Mouse (Mus musculus) heart, embryonic 13.5 days (tissue): Measurements from ENCODE around the gene Spaar. TPM values are rescaled to one million over a fixed set of nuclear protein-coding genes. Genes with fewer than 3 reads are reported as not detected.

Source experiments
- ATAC-seq: fragments of 200-750 bp; cut with Nextera tagmentation; 2 replicates; pipeline ENCODE4 v1.8.0; 2017; ENCODE audit warnings: moderate TSS enrichment; ENCODE audit not compliant: insufficient number of reproducible peaks, low FRiP score, low TSS enrichment; ENCODE audit errors: extremely low read depth
- H3K27ac ChIP-seq: fragments of 300-500 bp; sonication (generic); replicated peaks from 2 replicates; pipeline ENCODE4 v1.5.1; 2015; ENCODE audit warnings: moderate library complexity, mild to moderate bottlenecking, inconsistent platforms
- H3K27me3 ChIP-seq: fragments of 300-500 bp; sonication (generic); replicated peaks from 2 replicates; pipeline ENCODE4 v1.6.1; 2015; ENCODE audit warnings: mild to moderate bottlenecking, inconsistent platforms
- H3K36me3 ChIP-seq: fragments of 300-500 bp; sonication (generic); 2 replicates; pipeline ENCODE4 v1.6.1; 2015; ENCODE audit warnings: mild to moderate bottlenecking, inconsistent platforms
- H3K4me1 ChIP-seq: fragments of 300-500 bp; sonication (generic); 2 replicates; pipeline ENCODE4 v1.6.1; 2015; ENCODE audit warnings: inconsistent platforms
- H3K4me2 ChIP-seq: fragments of 300-500 bp; sonication (generic); 2 replicates; pipeline ENCODE4 v1.6.1; 2015; ENCODE audit warnings: inconsistent platforms, mild to moderate bottlenecking, moderate library complexity
- H3K4me3 ChIP-seq: fragments of 300-500 bp; sonication (generic); 2 replicates; pipeline ENCODE4 v1.5.1; 2015; ENCODE audit warnings: moderate library complexity, mild to moderate bottlenecking, inconsistent platforms
- H3K9ac ChIP-seq: fragments of 300-500 bp; sonication (generic); 2 replicates; pipeline ENCODE4 v1.6.1; 2015; ENCODE audit warnings: inconsistent platforms, mild to moderate bottlenecking, moderate library complexity
- H3K9me3 ChIP-seq: fragments of 300-500 bp; sonication (generic); 2 replicates; pipeline ENCODE4 v1.6.1; 2016; ENCODE audit warnings: inconsistent platforms
- WGBS: fragments of 180-500 bp; shearing (Covaris S2); methylation state at CpG from one replicate; pipeline ENCODE4 v1.1.7; 2015; ENCODE audit warnings: mixed read lengths; 5-methylcytosine and 5-hydroxymethylcytosine counted together
- polyA plus RNA-seq: library from polyadenylated mRNA; unstranded; fragments of >200 nt; fragmentation: Nextera tagmentation; extraction: Ambion mirVana; gene quantifications from 2 replicates; pipeline ENCODE4 v1.2.1, GENCODE M21; 2015

Gene Spaar
- polyA plus RNA-seq, 1 experiment from 2014 or later = 0.21 TPM

DNA sequence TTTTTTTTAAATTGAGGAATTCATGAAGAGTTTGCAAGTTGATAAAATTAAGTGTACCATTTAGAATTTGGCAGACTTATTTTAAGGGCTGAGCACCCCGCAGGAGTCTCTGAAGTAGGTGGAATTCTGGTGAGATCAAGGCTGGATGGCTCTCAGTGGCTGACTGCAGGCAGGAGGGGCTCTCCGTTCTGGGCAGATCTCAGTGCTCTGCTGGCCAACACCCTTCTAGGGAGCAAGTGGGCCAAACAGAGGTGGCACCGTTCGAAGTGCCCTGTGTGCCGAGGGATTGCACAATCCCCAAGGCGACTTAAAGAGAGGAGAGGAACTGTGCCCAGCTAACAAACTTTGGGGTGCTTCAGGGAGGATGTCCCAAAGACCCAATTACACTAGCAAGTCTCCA lies 20.0 kb upstream of the Spaar start, which contains the start of gene Olfr71:
TSS of gene Olfr71 (minus strand) at position 387 of the 400 bp plus-strand sequence.
- peaks cover 20% of the 10 kb centered on the region for H3K4me1 ChIP-seq
- no peak for ATAC-seq
- no peak within 1 kb of the TSS for H3K9ac ChIP-seq
- 62% methylated on average over 6 of the region's 6 CpGs for whole genome bisulfite sequencing
- 0 out of 2 replicates have a peak, but pooled peaks cover 13% of the 10 kb centered on the region for H3K27me3 ChIP-seq
- H3K36me3 ChIP-seq = no peaks in the 10 kb centered on the region
- no peaks in the 10 kb centered on the region for H3K9me3 ChIP-seq
- no peak within 1 kb of the TSS for H3K4me3 ChIP-seq
- no peak within 1 kb of the TSS for H3K4me2 ChIP-seq
- peak within 1 kb of the TSS; percentile 70 for H3K27ac ChIP-seq

DNA sequence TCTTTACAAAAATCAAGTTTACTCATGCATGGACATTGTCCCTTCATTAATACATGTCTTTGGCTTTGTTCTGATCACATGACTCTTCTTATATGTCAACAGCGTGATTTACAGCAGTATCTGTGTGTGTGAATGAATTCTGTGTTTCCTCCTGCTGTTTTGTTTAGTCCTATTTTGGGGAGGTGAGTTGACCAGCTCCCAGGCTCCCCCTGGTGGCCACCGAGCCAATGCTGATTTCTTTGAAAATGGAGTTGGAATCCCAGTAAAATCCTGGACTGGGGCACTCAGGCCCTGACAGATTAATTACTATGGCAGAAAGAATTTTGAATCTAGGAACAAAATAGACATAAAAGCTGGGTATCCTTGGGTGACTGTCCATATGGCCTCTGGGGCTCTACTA lies 18.0 kb upstream of the Spaar start:
- peak overlapping the region; percentile 70 for H3K27ac ChIP-seq
- peak overlapping the region; percentile 48 for H3K4me2 ChIP-seq
- H3K4me3 ChIP-seq = no peak overlapping the region
- H3K27me3 ChIP-seq = peaks cover 16% of the 10 kb centered on the region; the same call in 1 of the 2 replicates
- no peak for ATAC-seq
- H3K4me1 ChIP-seq = peaks cover 20% of the 10 kb centered on the region
- no peaks in the 10 kb centered on the region for H3K36me3 ChIP-seq
- 2% methylated on average over 2 of the region's 2 CpGs for WGBS
- no peaks in the 10 kb centered on the region for H3K9me3 ChIP-seq
- 0 out of 2 replicates have a peak overlapping the region, but pooled peaks have one; percentile 44 for H3K9ac ChIP-seq

DNA sequence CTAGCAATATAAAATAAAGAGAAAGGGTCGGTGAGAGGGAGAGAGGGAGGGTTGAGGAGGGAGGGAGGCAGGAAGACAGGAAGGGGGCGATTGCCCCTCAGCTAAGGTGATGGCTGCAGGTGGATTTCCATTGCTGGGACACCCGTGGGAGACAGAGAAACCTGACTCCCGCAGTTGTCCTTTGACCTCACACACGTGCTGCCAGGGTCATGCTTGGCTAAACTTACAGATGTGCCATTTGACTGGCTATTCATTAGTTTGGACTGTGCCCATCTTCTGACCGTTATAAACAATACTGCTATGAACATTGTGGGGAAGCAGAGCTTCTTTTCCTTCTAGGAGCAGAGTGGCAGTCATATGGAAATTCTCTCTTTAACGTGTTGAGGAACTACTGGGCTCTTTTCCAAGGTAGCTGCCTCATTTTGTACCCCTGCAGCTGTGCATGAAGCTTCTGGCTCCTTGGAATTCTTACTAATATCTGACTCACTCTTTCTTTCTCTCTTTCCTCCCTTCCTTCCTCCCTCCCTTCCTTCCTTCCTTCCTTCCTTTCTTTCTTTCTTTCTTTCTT lies 16.1 kb upstream of the Spaar start:
- Histone ChIP-seq H3K9ac (no peak overlapping the region), H3K4me1 (peaks cover 20% of the 10 kb centered on the region), H3K36me3 (no peaks in the 10 kb centered on the region), H3K9me3 (no peaks in the 10 kb centered on the region), H3K4me2 (no peak overlapping the region), H3K27ac (no peak overlapping the region), H3K27me3 (peaks cover 8% of the 10 kb centered on the region; the same call in 1 of the 2 replicates), H3K4me3 (no peak overlapping the region)
- 45% methylated on average over 7 of the region's 7 CpGs for WGBS
- no peak for ATAC-seq

DNA sequence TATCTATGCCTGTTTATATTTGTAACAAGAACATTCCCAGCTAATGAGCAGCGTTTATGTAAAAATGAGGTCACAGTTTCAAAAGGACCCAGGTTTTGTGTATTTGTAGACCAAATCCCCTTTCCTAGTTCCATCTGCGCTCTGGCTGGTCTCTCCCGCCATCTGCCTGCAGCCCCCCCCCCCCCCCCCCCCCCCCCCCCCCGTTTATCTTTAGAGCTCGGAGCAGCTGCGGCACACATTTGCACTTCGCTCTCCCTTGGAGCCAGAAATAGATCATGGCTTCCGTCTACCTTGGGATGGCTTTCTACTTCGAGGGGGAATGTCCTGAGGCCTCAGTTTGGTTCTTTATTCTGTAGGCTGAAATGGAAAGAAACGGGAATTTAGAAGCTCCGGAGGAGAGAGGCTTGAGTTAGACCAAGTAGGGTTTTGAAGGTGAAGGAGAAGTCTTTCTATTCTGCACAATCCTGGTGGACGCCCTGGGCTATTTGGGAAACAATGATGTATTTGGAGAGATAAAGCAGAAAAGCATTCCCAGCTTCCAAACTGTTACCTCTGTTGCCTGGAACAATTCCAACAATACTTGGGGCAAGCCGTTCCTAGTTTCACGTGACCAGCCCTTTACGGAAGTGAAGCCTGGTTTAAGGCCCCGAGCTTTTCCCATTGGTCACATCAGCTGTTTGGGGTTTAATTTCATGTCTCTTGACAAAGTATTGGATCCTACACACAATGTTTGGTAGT lies 9.2 kb upstream of the Spaar start:
- Histone ChIP-seq H3K4me1 (peaks cover 11% of the 10 kb centered on the region), H3K27me3 (peaks cover 3% of the 10 kb centered on the region; the same call in 1 of the 2 replicates), H3K4me2 (peak overlapping the region; percentile 45), H3K36me3 (no peaks in the 10 kb centered on the region), H3K9me3 (no peaks in the 10 kb centered on the region), H3K9ac (0 out of 2 replicates have a peak overlapping the region, but pooled peaks have one; percentile 19), H3K27ac (peak overlapping the region; percentile 78), H3K4me3 (no peak overlapping the region)
- no peak for ATAC-seq
- 35% methylated on average over 14 of the region's 16 CpGs for WGBS

DNA sequence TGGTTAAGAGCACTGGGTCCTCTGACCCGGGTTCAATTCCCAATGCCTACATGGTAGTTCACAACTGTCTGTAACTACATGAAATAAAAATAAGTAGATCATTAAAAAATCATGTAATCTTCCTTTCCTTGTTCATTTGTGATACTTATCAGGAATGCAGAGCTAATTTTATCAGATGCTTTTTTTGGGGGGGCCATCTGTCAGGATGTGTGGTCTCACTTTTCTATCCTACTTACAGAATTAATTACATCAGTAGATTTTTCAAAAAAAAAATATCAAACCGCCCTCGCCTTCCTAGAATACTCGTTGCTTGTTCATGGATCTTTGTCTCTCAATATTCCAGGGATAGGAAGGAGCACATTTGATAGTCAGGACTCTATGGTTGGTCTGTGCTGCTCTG lies 7.6 kb upstream of the Spaar start:
- no peak overlapping the region for H3K9ac ChIP-seq
- no peak overlapping the region for H3K27ac ChIP-seq
- WGBS = 79% methylated on average over 4 of the region's 4 CpGs
- no peak overlapping the region for H3K4me2 ChIP-seq
- ATAC-seq = no peak
- H3K36me3 ChIP-seq = no peaks in the 10 kb centered on the region
- peaks cover 24% of the 10 kb centered on the region for H3K4me1 ChIP-seq
- H3K27me3 ChIP-seq = no peaks in the 10 kb centered on the region
- no peak overlapping the region for H3K4me3 ChIP-seq
- no peaks in the 10 kb centered on the region for H3K9me3 ChIP-seq

DNA sequence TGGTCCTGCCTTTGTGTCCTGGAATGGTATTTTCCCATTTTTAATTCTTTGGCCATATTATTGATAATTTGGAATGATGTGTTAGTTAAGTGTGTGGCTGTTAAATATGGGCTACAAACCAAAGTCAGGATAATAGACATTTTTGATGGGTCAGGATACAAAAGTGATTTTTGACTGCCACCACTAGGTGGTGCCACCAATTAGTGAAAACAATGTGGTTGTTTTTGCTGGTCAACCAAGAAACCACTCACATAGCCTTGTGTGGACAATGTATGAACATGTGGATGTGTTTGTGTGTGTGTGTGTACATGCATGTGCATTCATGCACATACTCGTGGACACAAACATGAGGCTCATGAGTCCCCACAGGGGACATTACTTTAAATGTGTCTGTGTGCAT lies 5.1 kb upstream of the Spaar start:
- Histone ChIP-seq H3K9me3 (no peaks in the 10 kb centered on the region), H3K36me3 (no peaks in the 10 kb centered on the region), H3K9ac (no peak overlapping the region), H3K4me3 (no peak overlapping the region), H3K27me3 (no peaks in the 10 kb centered on the region), H3K4me2 (no peak overlapping the region), H3K4me1 (peaks cover 50% of the 10 kb centered on the region), H3K27ac (no peak overlapping the region)
- no peak for ATAC-seq
- 10% methylated on average over 1 of the region's 1 CpGs for WGBS

DNA sequence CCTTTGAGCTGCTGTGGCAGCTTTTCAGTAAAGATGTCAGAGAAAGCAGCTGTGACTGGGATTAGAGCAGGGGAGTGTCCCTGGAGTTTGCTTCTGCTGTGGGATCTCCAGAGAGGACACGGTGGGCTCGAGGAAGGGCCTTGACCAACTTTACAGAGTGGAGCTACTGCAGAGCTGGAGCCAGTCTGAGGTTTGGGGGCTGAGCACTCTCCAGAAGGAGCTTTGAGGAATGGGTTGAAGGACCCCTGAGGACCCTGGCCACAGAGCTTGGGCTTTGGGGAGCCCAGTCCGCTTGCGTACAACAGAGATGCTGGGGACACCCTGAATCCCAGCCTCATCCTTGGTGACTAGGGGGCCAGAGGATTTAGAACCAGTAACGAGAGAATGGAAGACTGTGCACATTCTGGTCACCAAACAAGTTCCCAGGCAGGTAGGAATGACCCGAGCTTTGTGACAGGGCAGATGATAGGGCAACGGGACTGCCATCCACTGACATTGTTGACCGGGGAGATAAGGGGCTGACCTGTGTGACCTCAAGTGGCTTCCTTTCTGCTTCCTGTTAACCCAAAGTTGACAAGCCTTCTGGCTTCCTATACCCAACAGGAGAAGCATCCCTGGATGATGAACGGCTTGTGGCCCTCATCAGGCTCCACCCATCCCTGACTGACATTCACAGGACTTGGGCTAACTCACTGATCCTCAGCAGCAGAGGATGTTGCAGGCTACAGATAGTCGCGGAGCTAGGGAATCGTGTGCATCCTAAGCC lies 3.4 kb upstream of the Spaar start:
- Histone ChIP-seq H3K4me2 (no peak overlapping the region), H3K4me1 (peaks cover 55% of the 10 kb centered on the region), H3K27ac (peak overlapping the region; percentile 85), H3K9ac (no peak overlapping the region), H3K9me3 (no peaks in the 10 kb centered on the region), H3K4me3 (no peak overlapping the region), H3K27me3 (no peaks in the 10 kb centered on the region), H3K36me3 (no peaks in the 10 kb centered on the region)
- 45% methylated on average over 12 of the region's 12 CpGs for WGBS
- ATAC-seq = no peak

DNA sequence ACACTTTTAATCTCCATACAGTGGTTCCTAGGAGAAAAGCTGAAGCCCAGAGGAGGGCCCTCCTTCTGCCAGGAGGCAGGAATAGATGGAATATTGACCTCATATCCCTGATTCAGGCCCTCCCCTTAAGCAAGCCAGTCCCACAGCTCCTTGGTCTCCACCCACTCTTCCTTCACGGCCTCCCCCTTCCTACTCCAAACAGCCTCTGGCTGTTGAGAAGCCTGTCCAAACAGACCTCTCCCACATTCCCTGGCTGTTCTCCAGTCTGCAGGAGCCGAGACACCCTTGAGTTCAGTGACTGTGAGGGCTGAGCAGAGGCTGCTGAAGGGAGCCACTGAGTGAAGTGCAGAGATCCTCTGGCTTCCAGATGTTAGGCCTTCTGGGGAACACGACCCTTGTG lies 2.8 kb upstream of the Spaar start, which contains the start of gene Hrct1:
TSS of gene Hrct1 (plus strand) at position 194 of the 400 bp plus-strand sequence.
- no peaks in the 10 kb centered on the region for H3K9me3 ChIP-seq
- H3K4me2 ChIP-seq = no peak within 1 kb of the TSS
- WGBS = 22% methylated on average over 3 of the region's 3 CpGs
- H3K9ac ChIP-seq = peak within 1 kb of the TSS; percentile 41
- peak; percentile 41; the same call in 1 of the 2 replicates for ATAC-seq
- H3K27me3 ChIP-seq = no peaks in the 10 kb centered on the region
- H3K4me1 ChIP-seq = peaks cover 61% of the 10 kb centered on the region
- no peak within 1 kb of the TSS for H3K4me3 ChIP-seq
- no peaks in the 10 kb centered on the region for H3K36me3 ChIP-seq
- peak within 1 kb of the TSS; percentile 85 for H3K27ac ChIP-seq

DNA sequence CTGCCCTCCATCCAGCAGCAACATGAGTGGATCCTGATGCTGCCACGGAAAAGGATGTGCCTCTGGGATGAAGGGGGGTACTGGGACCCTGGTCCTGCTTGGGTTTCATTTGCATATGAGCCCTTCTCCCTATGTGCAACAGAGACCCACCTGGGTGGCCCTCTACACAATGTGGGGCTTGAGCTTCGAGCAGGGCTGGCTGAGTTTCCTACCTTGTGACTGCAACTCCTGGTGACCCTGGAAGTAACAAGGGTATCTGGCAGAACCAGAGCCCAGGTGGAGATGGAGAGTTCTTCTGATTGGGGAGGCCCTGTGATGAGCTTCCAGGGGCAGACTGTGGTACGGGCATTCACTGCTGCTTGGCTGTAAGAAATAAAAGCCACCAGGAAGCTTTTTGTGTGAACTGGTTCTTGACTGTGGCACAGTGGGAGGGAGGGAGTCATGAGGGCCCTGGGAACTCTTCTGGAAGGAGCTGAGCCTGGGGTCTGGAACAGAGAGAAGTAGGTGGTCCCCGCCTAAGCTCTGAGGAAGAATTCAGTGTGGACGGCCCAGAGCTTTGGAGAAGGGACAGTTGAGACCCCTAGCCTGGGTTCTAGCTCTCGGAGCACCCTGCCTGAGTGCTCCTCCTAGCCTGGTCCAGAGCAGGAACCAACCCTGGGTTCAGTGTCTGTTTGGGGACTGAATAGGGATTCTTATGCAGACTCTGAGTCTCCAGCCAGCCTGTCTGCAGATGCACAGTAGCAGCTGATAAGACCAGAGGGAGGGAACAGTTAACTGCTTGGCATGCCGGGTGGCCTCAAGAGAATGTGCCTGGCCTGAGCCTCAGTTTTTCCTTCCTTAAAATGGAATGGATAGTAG lies 1.9 kb upstream of the Spaar start:
- Histone ChIP-seq H3K9ac (peak overlapping the region; percentile 41), H3K36me3 (no peaks in the 10 kb centered on the region), H3K27ac (peak overlapping the region; percentile 85), H3K4me3 (no peak overlapping the region), H3K4me1 (peaks cover 70% of the 10 kb centered on the region), H3K9me3 (no peaks in the 10 kb centered on the region), H3K4me2 (peak overlapping the region; percentile 23; the same call in 1 of the 2 replicates), H3K27me3 (no peaks in the 10 kb centered on the region)
- ATAC-seq = no peak
- 49% methylated on average over 7 of the region's 7 CpGs for WGBS

DNA sequence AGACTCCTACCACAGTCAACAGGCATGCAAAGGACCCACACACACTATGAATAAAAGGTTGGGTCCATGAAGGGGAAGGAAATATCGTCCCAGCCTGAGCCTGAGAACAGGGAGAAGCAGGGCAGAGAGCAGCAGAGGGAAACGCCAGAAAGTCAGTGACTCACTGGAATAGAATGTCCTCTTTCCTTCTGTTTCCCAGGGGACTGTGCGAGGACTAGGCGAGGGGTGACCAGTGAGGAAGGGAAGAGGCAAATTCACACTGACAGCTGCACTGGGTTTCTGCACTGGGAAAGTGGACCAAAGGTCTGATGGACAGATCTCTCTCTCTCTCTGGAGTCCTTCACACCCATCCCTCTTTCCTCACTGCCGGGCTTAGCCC lies 1.3 kb upstream of the Spaar start:
- peaks cover 76% of the 10 kb centered on the region for H3K4me1 ChIP-seq
- no peaks in the 10 kb centered on the region for H3K9me3 ChIP-seq
- no peak; the same call in 1 of the 2 replicates for ATAC-seq
- no peaks in the 10 kb centered on the region for H3K36me3 ChIP-seq
- H3K27me3 ChIP-seq = no peaks in the 10 kb centered on the region
- WGBS = 5% methylated on average over 5 of the region's 5 CpGs
- peak overlapping the region; percentile 23 for H3K4me2 ChIP-seq
- peak overlapping the region; percentile 41 for H3K9ac ChIP-seq
- peak overlapping the region; percentile 85 for H3K27ac ChIP-seq
- no peak overlapping the region for H3K4me3 ChIP-seq
